Mouse (Mus musculus) kidney, embryonic 15.5 days (tissue): ENCODE data around the gene Itpr1. TPM values are rescaled to one million over a fixed set of nuclear protein-coding genes. Genes with fewer than 3 reads are reported as not detected.

Experiments used
- ATAC-seq: fragments of 200-750 bp; cut with Nextera tagmentation; replicated peaks from 2 replicates; pipeline ENCODE4 v1.8.0; 2017; ENCODE audit warnings: moderate TSS enrichment; ENCODE audit not compliant: low FRiP score
- H3K27ac ChIP-seq: fragments of 300-500 bp; sonication (generic); 2 replicates; pipeline ENCODE4 v1.5.1; 2015; ENCODE audit warnings: mild to moderate bottlenecking, inconsistent platforms
- H3K27me3 ChIP-seq: fragments of 300-500 bp; sonication (generic); 2 replicates; pipeline ENCODE4 v1.6.1; 2015; ENCODE audit warnings: inconsistent platforms
- H3K36me3 ChIP-seq: fragments of 300-500 bp; sonication (generic); 2 replicates; pipeline ENCODE4 v1.6.1; 2015; ENCODE audit warnings: inconsistent platforms
- H3K4me1 ChIP-seq: fragments of 300-500 bp; sonication (generic); 2 replicates; pipeline ENCODE4 v1.6.1; 2015; ENCODE audit warnings: inconsistent platforms
- H3K4me2 ChIP-seq: fragments of 300-500 bp; sonication (generic); 2 replicates; pipeline ENCODE4 v1.6.1; 2015; ENCODE audit warnings: moderate library complexity, mild to moderate bottlenecking, inconsistent platforms
- H3K4me3 ChIP-seq: fragments of 300-500 bp; sonication (generic); replicated peaks from 2 replicates; pipeline ENCODE4 v1.5.1; 2015; ENCODE audit warnings: mild to moderate bottlenecking, inconsistent platforms
- H3K9ac ChIP-seq: fragments of 300-500 bp; sonication (generic); 2 replicates; pipeline ENCODE4 v1.6.1; 2015; ENCODE audit warnings: mild to moderate bottlenecking, inconsistent platforms
- H3K9me3 ChIP-seq: fragments of 300-500 bp; sonication (generic); replicated peaks from 2 replicates; pipeline ENCODE4 v1.6.1; 2016; ENCODE audit warnings: inconsistent platforms
- WGBS: fragments of 180-500 bp; shearing (Covaris S2); methylation state at CpG from one replicate; pipeline ENCODE4 v1.1.7; 2015; ENCODE audit warnings: mixed read lengths; 5-methylcytosine and 5-hydroxymethylcytosine counted together
- polyA plus RNA-seq: library from polyadenylated mRNA; unstranded; fragments of >200 nt; fragmentation: Nextera tagmentation; extraction: Ambion mirVana; gene quantifications from 2 replicates; pipeline ENCODE4 v1.2.1, GENCODE M21; 2015

Itpr1 gene
- polyA plus RNA-seq, 1 experiment from 2014 or later: 19.4 TPM

DNA sequence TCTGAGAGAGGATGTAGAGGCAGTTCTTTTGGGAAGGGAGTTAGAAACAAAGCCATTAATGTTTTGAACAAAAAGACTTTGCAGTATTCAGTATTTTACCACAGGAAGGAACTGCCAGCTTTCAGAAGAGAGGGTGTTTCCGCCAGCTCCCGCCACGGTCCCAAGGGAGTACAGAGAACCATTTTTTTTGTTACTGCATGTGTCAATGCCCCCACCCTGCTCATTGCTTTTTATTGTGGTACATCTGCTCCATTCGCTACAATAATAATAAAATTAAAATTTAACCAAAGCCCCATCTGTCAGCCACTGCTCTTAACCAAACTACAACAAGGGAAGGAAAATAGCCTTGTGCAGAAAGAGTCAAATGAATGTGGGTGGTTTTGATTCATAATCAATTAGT lies 20.3 kb upstream of the Itpr1 start:
- Histone ChIP-seq H3K4me1 (no peaks in the 10 kb centered on the region), H3K27ac (no peak overlapping the region), H3K9ac (no peak overlapping the region), H3K27me3 (no peaks in the 10 kb centered on the region), H3K36me3 (no peaks in the 10 kb centered on the region), H3K4me2 (no peak overlapping the region), H3K4me3 (no peak overlapping the region), H3K9me3 (no peaks in the 10 kb centered on the region)
- no peak for ATAC-seq
- 56% methylated on average over 4 of the region's 4 CpGs for WGBS

DNA sequence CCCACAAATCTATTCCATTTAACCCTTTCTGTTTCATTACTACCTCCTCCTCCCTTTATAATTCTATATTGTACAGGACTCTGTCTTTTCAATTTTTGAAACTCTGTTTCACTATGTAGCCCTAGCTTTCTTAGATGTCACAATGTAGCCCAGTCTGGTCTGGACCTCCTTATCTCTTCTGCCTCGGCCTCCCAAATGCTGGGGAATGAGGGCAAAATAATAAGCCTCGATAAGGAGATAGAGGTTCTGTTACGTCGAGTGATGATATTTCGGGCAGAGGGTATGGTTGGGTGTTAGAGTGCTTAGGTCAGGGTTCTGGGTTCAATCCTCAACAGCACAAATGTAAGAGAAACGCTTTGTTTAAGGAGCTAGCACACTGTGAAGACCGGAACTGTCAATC lies 16.2 kb upstream of the Itpr1 start:
- H3K27ac ChIP-seq: no peak overlapping the region
- no peaks in the 10 kb centered on the region for H3K27me3 ChIP-seq
- H3K4me1 ChIP-seq: no peaks in the 10 kb centered on the region
- no peaks in the 10 kb centered on the region for H3K36me3 ChIP-seq
- no peak overlapping the region for H3K9ac ChIP-seq
- no peak overlapping the region for H3K4me3 ChIP-seq
- ATAC-seq: no peak
- no peak overlapping the region for H3K4me2 ChIP-seq
- 78% methylated on average over 7 of the region's 7 CpGs for WGBS
- no peaks in the 10 kb centered on the region for H3K9me3 ChIP-seq

DNA sequence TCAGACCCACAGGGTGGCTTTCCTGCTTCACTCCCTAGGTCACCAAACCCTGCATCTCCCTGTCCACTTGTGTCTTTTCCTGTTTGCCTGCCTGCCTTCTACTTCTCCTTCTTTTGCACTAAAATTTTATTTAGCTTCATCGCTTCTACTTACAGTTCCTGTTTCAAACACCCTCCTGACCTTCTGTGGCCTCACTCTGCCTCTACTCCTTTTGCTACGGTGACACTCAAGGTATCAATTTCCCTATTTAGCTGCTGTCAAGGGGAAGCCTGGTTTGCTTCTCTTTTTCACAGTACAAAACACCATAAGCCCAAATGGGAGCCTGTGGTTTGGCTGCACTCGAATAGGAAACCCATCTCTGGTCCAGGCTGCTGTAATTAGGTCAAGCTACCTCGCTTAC lies 15.8 kb upstream of the Itpr1 start:
- H3K27ac ChIP-seq: no peak overlapping the region
- no peak overlapping the region for H3K4me2 ChIP-seq
- no peak for ATAC-seq
- H3K9me3 ChIP-seq: no peaks in the 10 kb centered on the region
- no peaks in the 10 kb centered on the region for H3K27me3 ChIP-seq
- WGBS: 20% methylated on average over 4 of the region's 4 CpGs
- no peak overlapping the region for H3K4me3 ChIP-seq
- H3K36me3 ChIP-seq: no peaks in the 10 kb centered on the region
- H3K4me1 ChIP-seq: no peaks in the 10 kb centered on the region
- no peak overlapping the region for H3K9ac ChIP-seq

GRCm38 (mm10) chr6:108198286-108198685 lies 14.6 kb upstream of the Itpr1 start:
- Histone ChIP-seq H3K36me3 (no peaks in the 10 kb centered on the region), H3K27ac (no peak overlapping the region), H3K4me1 (no peaks in the 10 kb centered on the region), H3K27me3 (no peaks in the 10 kb centered on the region), H3K9me3 (no peaks in the 10 kb centered on the region), H3K9ac (no peak overlapping the region), H3K4me3 (no peak overlapping the region), H3K4me2 (no peak overlapping the region)
- WGBS: 88% methylated on average over 7 of the region's 7 CpGs
- no peak for ATAC-seq

GRCm38 (mm10) chr6:108204322-108204721 lies 8.6 kb upstream of the Itpr1 start:
- WGBS: 85% methylated on average over 2 of the region's 2 CpGs
- no peaks in the 10 kb centered on the region for H3K27me3 ChIP-seq
- no peak overlapping the region for H3K4me3 ChIP-seq
- no peaks in the 10 kb centered on the region for H3K36me3 ChIP-seq
- no peak for ATAC-seq
- no peak overlapping the region for H3K9ac ChIP-seq
- no peaks in the 10 kb centered on the region for H3K9me3 ChIP-seq
- no peaks in the 10 kb centered on the region for H3K4me1 ChIP-seq
- H3K4me2 ChIP-seq: no peak overlapping the region
- H3K27ac ChIP-seq: no peak overlapping the region

GRCm38 (mm10) chr6:108206145-108206544 lies 6.8 kb upstream of the Itpr1 start:
- Histone ChIP-seq H3K9me3 (no peaks in the 10 kb centered on the region), H3K36me3 (no peaks in the 10 kb centered on the region), H3K27ac (no peak overlapping the region), H3K27me3 (no peaks in the 10 kb centered on the region), H3K4me3 (no peak overlapping the region), H3K4me1 (peaks cover 3% of the 10 kb centered on the region; the same call in 1 of the 2 replicates), H3K9ac (no peak overlapping the region), H3K4me2 (no peak overlapping the region)
- 84% methylated on average over 4 of the region's 4 CpGs for WGBS
- no peak for ATAC-seq

GRCm38 (mm10) chr6:108206914-108207566 lies 5.9 kb upstream of the Itpr1 start:
- peaks cover 12% of the 10 kb centered on the region for H3K4me1 ChIP-seq
- H3K9me3 ChIP-seq: no peaks in the 10 kb centered on the region
- H3K27ac ChIP-seq: peak overlapping the region; percentile 66
- no peak overlapping the region for H3K4me2 ChIP-seq
- H3K27me3 ChIP-seq: no peaks in the 10 kb centered on the region
- ATAC-seq: no peak
- 77% methylated on average over 5 of the region's 5 CpGs for WGBS
- no peak overlapping the region for H3K4me3 ChIP-seq
- no peaks in the 10 kb centered on the region for H3K36me3 ChIP-seq
- no peak overlapping the region for H3K9ac ChIP-seq

DNA sequence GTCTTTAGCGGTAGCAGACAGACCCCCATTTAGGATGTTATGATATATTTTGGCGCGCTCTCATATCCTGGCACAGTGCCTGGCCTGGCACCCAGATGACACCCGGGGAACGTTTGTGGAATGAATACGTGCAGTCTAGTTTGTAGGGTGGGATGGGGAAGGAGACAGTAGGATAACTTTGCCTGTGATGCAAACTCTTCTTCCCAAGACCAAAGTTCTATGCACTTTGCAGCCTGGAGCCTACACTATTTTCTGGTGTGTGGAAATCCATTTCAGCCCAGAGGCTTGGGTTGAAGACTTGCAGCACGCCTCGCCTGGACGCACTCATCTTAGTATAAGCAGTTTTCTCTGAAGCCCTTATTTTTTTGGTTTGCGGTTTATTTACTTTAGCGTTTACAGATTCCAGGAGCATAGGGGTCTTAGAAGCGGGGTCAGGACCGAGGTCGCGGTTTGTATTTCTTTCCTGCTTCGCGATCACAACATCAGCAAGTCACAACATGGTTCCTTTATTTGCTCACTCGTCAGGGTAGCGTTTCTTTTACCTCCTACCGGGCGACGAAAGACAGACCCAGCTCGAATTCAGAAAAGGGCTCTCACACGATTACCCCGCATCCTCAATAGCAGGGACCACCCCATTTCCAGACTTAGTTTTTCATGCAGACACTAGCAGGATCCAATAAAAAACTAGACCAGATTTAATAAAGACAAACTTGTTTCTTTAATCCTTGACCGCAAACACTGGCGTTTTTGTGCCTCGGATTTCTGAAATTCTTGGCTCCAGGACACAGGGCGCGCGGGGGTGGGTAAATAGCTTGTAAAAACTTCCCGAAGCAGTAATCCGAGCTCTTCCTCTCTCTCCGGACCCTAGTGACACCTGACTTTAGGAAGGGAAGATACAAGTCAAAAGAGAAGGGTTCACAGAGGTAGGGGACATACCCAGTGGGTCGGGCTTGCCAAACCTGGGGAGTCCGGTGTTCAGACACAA lies 708 bp upstream of the Itpr1 start:
- Histone ChIP-seq H3K36me3 (peaks cover 5% of the 10 kb centered on the region; the same call in 1 of the 2 replicates), H3K27ac (peak overlapping the region; percentile 84), H3K9me3 (no peaks in the 10 kb centered on the region), H3K9ac (peak overlapping the region; percentile 53), H3K4me2 (peak overlapping the region; percentile 87), H3K4me3 (peak overlapping the region; percentile 91), H3K4me1 (peaks cover 35% of the 10 kb centered on the region), H3K27me3 (no peaks in the 10 kb centered on the region)
- 8% methylated on average over 36 of the region's 36 CpGs for WGBS
- ATAC-seq: peak; percentile 24

- peak overlapping the region; percentile 91 for H3K4me3 ChIP-seq
- peak overlapping the region; percentile 87 for H3K4me2 ChIP-seq
- H3K4me1 ChIP-seq: peaks cover 42% of the 10 kb centered on the region
- peak overlapping the region; percentile 84 for H3K27ac ChIP-seq
- H3K9ac ChIP-seq: peak overlapping the region; percentile 77
- no peaks in the 10 kb centered on the region for H3K27me3 ChIP-seq
- WGBS: under 1% methylated on average over 28 of the region's 29 CpGs
- no peak; the same call in 1 of the 2 replicates for ATAC-seq
- H3K9me3 ChIP-seq: no peaks in the 10 kb centered on the region
- peaks cover 5% of the 10 kb centered on the region; the same call in 1 of the 2 replicates for H3K36me3 ChIP-seq
Observed at GRCm38 (mm10) chr6:108213481-108214293, 791 bp downstream of the Itpr1 start.

- peaks cover 42% of the 10 kb centered on the region for H3K4me1 ChIP-seq
- H3K4me3 ChIP-seq: peak overlapping the region; percentile 91
- H3K36me3 ChIP-seq: peaks cover 5% of the 10 kb centered on the region; the same call in 1 of the 2 replicates
- no peaks in the 10 kb centered on the region for H3K27me3 ChIP-seq
- no peaks in the 10 kb centered on the region for H3K9me3 ChIP-seq
- H3K9ac ChIP-seq: peak overlapping the region; percentile 77
- WGBS: 11% methylated on average over 10 of the region's 10 CpGs
- H3K27ac ChIP-seq: no peak overlapping the region
- peak overlapping the region; percentile 87 for H3K4me2 ChIP-seq
- no peak for ATAC-seq
Observed at GRCm38 (mm10) chr6:108214294-108214925, 1.5 kb downstream of the Itpr1 start.

- 66% methylated on average over 5 of the region's 5 CpGs for WGBS
- Histone ChIP-seq H3K9ac (no peak overlapping the region), H3K4me1 (peaks cover 39% of the 10 kb centered on the region), H3K4me2 (peak overlapping the region; percentile 87; the same call in 1 of the 2 replicates), H3K36me3 (peaks cover 6% of the 10 kb centered on the region; the same call in 1 of the 2 replicates), H3K27ac (no peak overlapping the region), H3K4me3 (no peak overlapping the region), H3K9me3 (no peaks in the 10 kb centered on the region), H3K27me3 (no peaks in the 10 kb centered on the region)
- no peak for ATAC-seq
Observed at GRCm38 (mm10) chr6:108216091-108216490, 3.2 kb downstream of the Itpr1 start.
